Mouse (Mus musculus): ENCODE results near the gene Chn2. TPM values are rescaled to one million over a fixed set of nuclear protein-coding genes. Genes with fewer than 3 reads are reported as not detected.

Chn2 gene
- polyA plus RNA-seq, 2 experiments from 2014 or later, result 3.1 to 10.5 TPM

- no peak for ATAC-seq
These were observed 212.2 kb downstream of the Chn2 start for GRCm38 (mm10) chr6:54251401-54252191.

- no peak for ATAC-seq
These were observed 213.9 kb downstream of the Chn2 start for GRCm38 (mm10) chr6:54253206-54253605.

GRCm38 (mm10) chr6:54253881-54254280, 214.5 kb downstream of the Chn2 start:
- ATAC-seq, result no peak

- ATAC-seq, result no peak
These were observed 215.4 kb downstream of the Chn2 start for GRCm38 (mm10) chr6:54254759-54255158.

- no peak for ATAC-seq
These were observed 216.0 kb downstream of the Chn2 start for GRCm38 (mm10) chr6:54255321-54255720.

GRCm38 (mm10) chr6:54256397-54256796, 217.0 kb downstream of the Chn2 start:
- ATAC-seq, result no peak

GRCm38 (mm10) chr6:54257552-54257951, 218.2 kb downstream of the Chn2 start:
- no peak for ATAC-seq

- ATAC-seq, result no peak
These were observed 219.1 kb downstream of the Chn2 start for GRCm38 (mm10) chr6:54258462-54258861.

GRCm38 (mm10) chr6:54262732-54263131, 223.4 kb downstream of the Chn2 start:
- ATAC-seq, result no peak

- ATAC-seq, result no peak
These were observed 224.5 kb downstream of the Chn2 start for GRCm38 (mm10) chr6:54263890-54264289.

GRCm38 (mm10) chr6:54264537-54264936, 225.2 kb downstream of the Chn2 start:
- ATAC-seq, result no peak

GRCm38 (mm10) chr6:54265384-54265783, 226.0 kb downstream of the Chn2 start:
- ATAC-seq, result no peak

GRCm38 (mm10) chr6:54272556-54273378, 233.4 kb downstream of the Chn2 start:
- ATAC-seq, result no peak

- ATAC-seq, result no peak
These were observed 234.0 kb downstream of the Chn2 start for GRCm38 (mm10) chr6:54273379-54273730.

- ATAC-seq, result no peak
These were observed 237.9 kb downstream of the Chn2 start for GRCm38 (mm10) chr6:54277234-54277633.

- no peak for ATAC-seq
These were observed 238.5 kb downstream of the Chn2 start for GRCm38 (mm10) chr6:54277828-54278227.

GRCm38 (mm10) chr6:54278613-54279012, 239.3 kb downstream of the Chn2 start:
- ATAC-seq, result no peak

GRCm38 (mm10) chr6:54279391-54279790, 240.0 kb downstream of the Chn2 start:
- no peak for ATAC-seq

GRCm38 (mm10) chr6:54280248-54280647, 240.9 kb downstream of the Chn2 start:
- no peak for ATAC-seq

- ATAC-seq, result no peak
These were observed 243.9 kb downstream of the Chn2 start for GRCm38 (mm10) chr6:54283299-54283698.

- no peak for ATAC-seq
These were observed 244.9 kb downstream of the Chn2 start for GRCm38 (mm10) chr6:54284167-54284711.

GRCm38 (mm10) chr6:54286813-54287212, 247.5 kb downstream of the Chn2 start:
- no peak for ATAC-seq

GRCm38 (mm10) chr6:54289774-54290500, 250.6 kb downstream of the Chn2 start:
- ATAC-seq, result no peak

Data from CD4-positive, CD25-positive, alpha-beta regulatory T cell, adult 4 months (primary cell).